Comparison of ENCODE assay signal across 9 mouse cellular contexts in the genomic region with DNA sequence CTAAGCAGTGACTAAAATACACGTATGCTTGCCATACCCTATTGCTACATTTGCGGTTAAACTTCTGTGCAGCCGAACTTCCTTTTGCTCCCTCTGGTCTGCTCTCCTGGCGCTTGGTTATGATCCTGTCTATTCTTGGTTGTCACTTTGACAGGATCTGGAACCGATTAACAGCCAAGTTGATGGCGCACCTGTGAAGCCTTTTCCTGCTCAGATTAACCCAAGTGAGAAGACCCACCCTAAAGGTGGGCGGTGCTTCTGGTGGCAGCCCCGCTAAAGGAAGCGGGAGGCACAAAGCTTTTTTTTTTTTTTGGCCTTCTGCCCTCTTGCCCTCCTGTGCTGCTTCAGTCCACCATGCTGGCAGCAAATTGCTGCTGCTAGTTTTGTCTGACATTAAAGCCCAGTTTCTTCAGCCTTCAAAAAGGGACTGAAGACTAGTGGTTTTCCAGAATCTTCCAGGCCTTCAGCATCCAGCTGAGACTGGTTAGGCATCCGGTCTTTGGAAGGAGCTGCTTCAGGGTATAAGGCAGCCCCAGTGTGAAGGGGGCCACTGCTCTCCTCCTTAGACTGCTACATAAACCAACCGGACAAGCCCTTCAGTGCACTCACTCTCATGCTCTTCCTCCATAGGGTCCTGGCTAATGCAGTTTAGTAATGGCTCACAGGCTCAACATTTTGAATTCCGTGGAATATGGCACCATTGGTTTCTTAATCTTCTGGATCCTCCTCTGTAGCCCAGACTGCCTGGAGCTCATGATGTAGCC. TPM values are rescaled to one million over a fixed set of nuclear protein-coding genes. Genes with fewer than 3 reads are reported as not detected.
A peak's percentile ranks its signal among the peaks of the same experiment; 100 is the strongest.
DNase-seq lines count a peak whose midpoint lies in the region; ATAC-seq lines count a peak whose summit lies in the region.
"Had no signal": no experiment of that assay in that cellular context is flagged by ENCODE, and none has a peak within 500 bp of the region (broad histone marks: within the 10 kb centered on the region; RNA-seq: fewer than 3 reads in every experiment).

No protein-coding gene starts in this region.

- 52% methylated on average over 12 of the region's 12 CpGs for WGBS in forebrain, embryonic 16.5 days
- WGBS in forebrain, embryonic 10.5 days = 54% methylated on average over 12 of the region's 12 CpGs
- 51% methylated on average over 12 of the region's 12 CpGs for WGBS in forebrain, embryonic 14.5 days
- 59% methylated on average over 12 of the region's 12 CpGs for WGBS in midbrain, embryonic 13.5 days

- H3K4me3 ChIP-seq in forebrain, embryonic 16.5 days (replicated peaks; ENCODE audit: low read length) = no peak overlapping the region
- no peak overlapping the region for H3K4me3 ChIP-seq in forebrain, embryonic 10.5 days
- H3K4me3 ChIP-seq in forebrain, embryonic 14.5 days (ENCODE audit: low read depth, low read length) = no peak overlapping the region
- H3K4me3 ChIP-seq in midbrain, embryonic 13.5 days (replicated peaks) = no peak overlapping the region
- H3K4me3 ChIP-seq: myocyte had no signal

- no peak for ATAC-seq in forebrain, embryonic 16.5 days
- ATAC-seq in CD4-positive, CD25-positive, alpha-beta regulatory T cell, adult 4 months = peak; percentile 72
- peak; percentile 54; the same call in 1 of the 2 replicates for ATAC-seq in monocyte, adult 5-6 weeks (replicated peaks; ENCODE audit: insufficient number of reproducible peaks, low FRiP score, low TSS enrichment, poor library complexity, severe bottlenecking)
- no peak for ATAC-seq in forebrain, embryonic 14.5 days
- no peak for ATAC-seq in midbrain, embryonic 13.5 days

- no peak overlapping the region for H3K4me2 ChIP-seq in forebrain, embryonic 16.5 days (ENCODE audit: low read length)
- no peak overlapping the region for H3K4me2 ChIP-seq in forebrain, embryonic 14.5 days (ENCODE audit: low read length)
- no peak overlapping the region for H3K4me2 ChIP-seq in midbrain, embryonic 13.5 days (replicated peaks)

- DNase-seq in forebrain, embryonic 10.5 days (ENCODE audit: extremely low spot score, low spot score) = no peak
- peak; percentile 74 for DNase-seq in induced T-regulatory cell, adult 2 months (ENCODE audit: low read depth)
- no peak for DNase-seq in MN1 (ENCODE audit: low spot score)
- no peak for DNase-seq in forebrain, embryonic 14.5 days (ENCODE audit: low spot score)

- H3K4me1 ChIP-seq in forebrain, embryonic 16.5 days (replicated peaks; ENCODE audit: control insufficient read depth, insufficient read depth, low read length) = 0 out of 2 replicates have a peak, but pooled peaks cover 3% of the 10 kb centered on the region
- peaks cover 20% of the 10 kb centered on the region for H3K4me1 ChIP-seq in forebrain, embryonic 10.5 days
- peaks cover 3% of the 10 kb centered on the region; the same call in 1 of the 2 replicates for H3K4me1 ChIP-seq in forebrain, embryonic 14.5 days (ENCODE audit: control insufficient read depth, insufficient read depth, low read length)
- peaks cover 10% of the 10 kb centered on the region; the same call in 1 of the 2 replicates for H3K4me1 ChIP-seq in midbrain, embryonic 13.5 days (replicated peaks)

- no peaks in the 10 kb centered on the region for H3K9me3 ChIP-seq in forebrain, embryonic 16.5 days (ENCODE audit: control insufficient read depth, low read length)
- no peaks in the 10 kb centered on the region for H3K9me3 ChIP-seq in forebrain, embryonic 10.5 days
- H3K9me3 ChIP-seq in forebrain, embryonic 14.5 days (replicated peaks; ENCODE audit: control insufficient read depth, low read length) = no peaks in the 10 kb centered on the region
- no peaks in the 10 kb centered on the region for H3K9me3 ChIP-seq in midbrain, embryonic 13.5 days

- H3K27me3 ChIP-seq in forebrain, embryonic 16.5 days (replicated peaks; ENCODE audit: control insufficient read depth, insufficient read depth, low read length) = no peaks in the 10 kb centered on the region
- peaks cover 6% of the 10 kb centered on the region; the same call in 1 of the 2 replicates for H3K27me3 ChIP-seq in forebrain, embryonic 10.5 days (ENCODE audit: poor library complexity, severe bottlenecking)
- no peaks in the 10 kb centered on the region for H3K27me3 ChIP-seq in forebrain, embryonic 14.5 days (replicated peaks; ENCODE audit: control insufficient read depth, insufficient read depth, low read length)
- peaks cover 4% of the 10 kb centered on the region; the same call in 1 of the 2 replicates for H3K27me3 ChIP-seq in midbrain, embryonic 13.5 days

- H3K9ac ChIP-seq in forebrain, embryonic 16.5 days (replicated peaks; ENCODE audit: low read depth, low read length) = 0 out of 2 replicates have a peak overlapping the region, but pooled peaks have one; percentile 3
- H3K9ac ChIP-seq in forebrain, embryonic 14.5 days (ENCODE audit: low read length) = no peak overlapping the region
- H3K9ac ChIP-seq in midbrain, embryonic 13.5 days (replicated peaks) = no peak overlapping the region

- H3K27ac ChIP-seq in forebrain, embryonic 16.5 days (ENCODE audit: low read length) = no peak overlapping the region
- H3K27ac ChIP-seq in forebrain, embryonic 10.5 days = no peak overlapping the region
- H3K27ac ChIP-seq in forebrain, embryonic 14.5 days (ENCODE audit: low read depth, low read length) = no peak overlapping the region
- H3K27ac ChIP-seq in midbrain, embryonic 13.5 days = no peak overlapping the region

- H3K36me3 ChIP-seq in forebrain, embryonic 16.5 days (ENCODE audit: control insufficient read depth, insufficient read depth) = no peaks in the 10 kb centered on the region
- no peaks in the 10 kb centered on the region for H3K36me3 ChIP-seq in forebrain, embryonic 10.5 days (replicated peaks)
- H3K36me3 ChIP-seq in forebrain, embryonic 14.5 days (ENCODE audit: control insufficient read depth, insufficient read depth, low read length) = no peaks in the 10 kb centered on the region
- H3K36me3 ChIP-seq in midbrain, embryonic 13.5 days = no peaks in the 10 kb centered on the region

RNA-seq across cellular contexts. Expression of a gene that starts 16.2 kb away (rescaled TPM):
- polyA plus RNA-seq in forebrain, embryonic 16.5 days (2015; fragmentation: Nextera tagmentation; extraction: Ambion mirVana) = 10.4 and 15.1 TPM in 2 replicates
- polyA plus RNA-seq in forebrain, embryonic 10.5 days (2016; fragmentation: Nextera tagmentation; extraction: Ambion mirVana) = 5.2 and 6.2 TPM in 2 replicates
- polyA plus RNA-seq in CD4-positive, CD25-positive, alpha-beta regulatory T cell, adult 4 months (2017; shearing (Covaris generic)) = 1 to 10 TPM; 7.7 to 9.1 TPM
- 1.4 to 3.1 TPM (median 2.7 TPM) in 3 replicates for total RNA-seq in monocyte, adult 5-6 weeks (2017)
- 12.1 and 12.2 TPM in 2 replicates for polyA plus RNA-seq in forebrain, embryonic 14.5 days (2014; fragmentation: Nextera tagmentation; extraction: Ambion mirVana)
- polyA plus RNA-seq in midbrain, embryonic 13.5 days (2015; fragmentation: Nextera tagmentation; extraction: Ambion mirVana) = 7.6 and 8.5 TPM in 2 replicates

RNA-seq across cellular contexts. Expression of a gene that starts 26.6 kb away (rescaled TPM):
- polyA plus RNA-seq in forebrain, embryonic 16.5 days (2015; fragmentation: Nextera tagmentation; extraction: Ambion mirVana) = 5.3 and 5.6 TPM in 2 replicates
- polyA plus RNA-seq in forebrain, embryonic 10.5 days (2016; fragmentation: Nextera tagmentation; extraction: Ambion mirVana) = 3.4 and 3.6 TPM in 2 replicates
- 1 to 10 TPM; 3.7 to 4.2 TPM for polyA plus RNA-seq in CD4-positive, CD25-positive, alpha-beta regulatory T cell, adult 4 months (2017; shearing (Covaris generic))
- 3.7 to 7.5 TPM (median 5.2 TPM) in 3 replicates for total RNA-seq in monocyte, adult 5-6 weeks (2017)
- polyA plus RNA-seq in forebrain, embryonic 14.5 days (2014; fragmentation: Nextera tagmentation; extraction: Ambion mirVana) = 3.0 and 4.5 TPM in 2 replicates
- 3.2 and 3.6 TPM in 2 replicates for polyA plus RNA-seq in midbrain, embryonic 13.5 days (2015; fragmentation: Nextera tagmentation; extraction: Ambion mirVana)

Comparison
In these comparisons a context has a peak if more than half of its experiments do, and no peak if none do; other contexts are left out.
1. ATAC-seq: peak in CD4-positive, CD25-positive, alpha-beta regulatory T cell, adult 4 months (single experiment) and monocyte, adult 5-6 weeks (single experiment); none in forebrain, embryonic 16.5 days (single experiment), forebrain, embryonic 14.5 days (single experiment) and midbrain, embryonic 13.5 days (single experiment).